Mouse (Mus musculus) small intestine, adult 2 months (tissue): Measurements from ENCODE around the gene Adgrb3. TPM values are rescaled to one million over a fixed set of nuclear protein-coding genes. Genes with fewer than 3 reads are reported as not detected.
"Not testable (repeated sequence)": the region's sequence is repeated elsewhere in the genome, so short reads cannot be mapped to it uniquely, and the experiment has no call there.

Experiments used
- H3K27ac ChIP-seq: fragments of 200-500 bp; 2 replicates; pipeline ENCODE4 v1.5.1; 2012; ENCODE audit warnings: low read depth, low read length, control low read depth, inconsistent platforms; ENCODE audit not compliant: insufficient read depth
- H3K27me3 ChIP-seq: fragments of 200-500 bp; 2 replicates; pipeline ENCODE4 v1.6.1; 2012; ENCODE audit warnings: mild to moderate bottlenecking, moderate library complexity, low read length, inconsistent platforms; ENCODE audit not compliant: control insufficient read depth, insufficient read depth
- H3K36me3 ChIP-seq: fragments of 200-500 bp; 2 replicates; pipeline ENCODE4 v1.6.1; 2012; ENCODE audit warnings: mild to moderate bottlenecking, low read length, control low read depth, inconsistent platforms; ENCODE audit not compliant: control insufficient read depth, insufficient read depth
- H3K4me1 ChIP-seq: fragments of 200-500 bp; 2 replicates; pipeline ENCODE4 v1.6.1; 2012; ENCODE audit warnings: low read length, inconsistent platforms, mixed read lengths; ENCODE audit not compliant: control insufficient read depth, insufficient read depth, insufficient read length
- H3K4me3 ChIP-seq: fragments of 200-500 bp; 2 replicates; pipeline ENCODE4 v1.5.1; 2012; ENCODE audit warnings: low read depth, mild to moderate bottlenecking, control low read depth, inconsistent platforms, low read length, moderate library complexity
- CTCF ChIP-seq: fragments of 200-500 bp; IDR thresholded peaks from 2 replicates; pipeline ENCODE4 v1.5.1; 2012; ENCODE audit warnings: low read depth, mild to moderate bottlenecking, control low read depth, inconsistent platforms, low read length, moderate library complexity, mixed read lengths; ENCODE audit not compliant: insufficient replicate concordance, insufficient read length; ENCODE audit errors: extremely low read depth
- POLR2A ChIP-seq: fragments of 200-500 bp; IDR thresholded peaks from 2 replicates; pipeline ENCODE4 v1.6.1; 2012; ENCODE audit warnings: low read depth, mild to moderate bottlenecking, control low read depth, inconsistent platforms, low read length, moderate library complexity
- WGBS: fragments of 180-500 bp; shearing (Covaris S2); methylation state at CpG from one replicate; pipeline ENCODE4 v1.1.7; 2018; 5-methylcytosine and 5-hydroxymethylcytosine counted together
- polyA plus RNA-seq: library from polyadenylated mRNA; depleted of rRNA; stranded (reverse); fragments of >200 nt; gene quantifications from 2 replicates; pipeline ENCODE4 v1.2.3, GENCODE M21; 2012

Adgrb3 gene
- polyA plus RNA-seq, 1 experiment, result 0.05 TPM

DNA sequence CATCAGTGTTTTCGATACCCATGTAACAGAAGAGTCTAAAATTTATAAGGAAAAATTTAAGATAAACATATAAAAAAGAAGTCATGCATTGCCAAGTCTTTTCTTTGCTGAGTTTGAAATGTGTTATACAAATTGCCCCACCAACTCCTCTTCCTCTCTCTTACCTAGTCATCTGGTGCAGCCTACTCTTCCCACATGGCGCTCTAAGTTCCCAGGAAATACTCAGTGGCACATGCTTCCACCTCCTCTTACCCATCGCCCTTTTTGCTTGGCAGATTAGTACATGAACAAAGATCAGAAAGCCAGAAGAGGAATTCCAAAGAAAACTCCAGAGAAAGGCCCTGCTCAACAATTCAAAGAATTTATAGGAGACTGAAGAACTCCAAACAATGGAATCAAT, 353.8 kb downstream of the Adgrb3 start:
- WGBS, result 73% methylated on average over 3 of the region's 3 CpGs

DNA sequence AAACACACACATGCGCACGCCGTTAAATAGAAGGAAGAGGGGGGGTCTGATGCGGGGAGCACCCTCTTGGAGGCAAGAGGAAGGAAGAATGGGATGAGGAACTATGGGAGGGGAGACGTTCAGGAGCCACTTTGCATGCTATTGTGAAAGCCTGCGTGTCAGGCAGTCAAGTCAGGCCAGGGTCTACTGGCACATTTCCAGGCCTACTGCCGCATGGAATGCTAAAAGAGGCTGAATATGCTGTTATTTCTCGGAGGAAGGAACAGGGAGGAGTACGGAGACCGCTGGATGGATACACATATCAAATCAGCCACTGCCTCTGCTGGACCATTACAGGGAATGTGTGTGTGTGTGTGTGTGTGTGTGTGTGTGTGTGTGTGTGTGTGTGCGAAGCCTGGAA, 355.0 kb downstream of the Adgrb3 start:
- Histone ChIP-seq H3K4me1 (no peaks in the 10 kb centered on the region), H3K27ac (no peak overlapping the region), H3K4me3 (no peak overlapping the region), H3K27me3 (no peaks in the 10 kb centered on the region), H3K36me3 (no peaks in the 10 kb centered on the region)
- 80% methylated on average over 11 of the region's 11 CpGs for WGBS
- TF ChIP-seq POLR2A (no peak), CTCF (no peak)

More for the DNA sequence above, 353.8 kb downstream of the Adgrb3 start:
- Histone ChIP-seq H3K27ac (no peak overlapping the region), H3K36me3 (no peaks in the 10 kb centered on the region), H3K27me3 (no peaks in the 10 kb centered on the region), H3K4me1 (no peaks in the 10 kb centered on the region), H3K4me3 (no peak overlapping the region)
- TF ChIP-seq POLR2A (no peak), CTCF (no peak)

- WGBS, result 50% methylated on average over 2 of the region's 2 CpGs
- H3K27me3 ChIP-seq, H3K4me1 ChIP-seq, H3K36me3 ChIP-seq, H3K27ac ChIP-seq, H3K4me3 ChIP-seq: not testable (repeated sequence)
Measured at GRCm38 (mm10) chr1:25471612-25472011, 357.9 kb downstream of the Adgrb3 start.

GRCm38 (mm10) chr1:25462612-25463011, 366.9 kb downstream of the Adgrb3 start:
- WGBS, result 49% methylated on average over 1 of the region's 1 CpGs
- H3K27me3 ChIP-seq, result no peaks in the 10 kb centered on the region
- no peak overlapping the region for H3K4me3 ChIP-seq
- H3K4me1 ChIP-seq, result no peaks in the 10 kb centered on the region
- H3K27ac ChIP-seq, result no peak overlapping the region
- no peak for TF ChIP-seq CTCF
- no peak for TF ChIP-seq POLR2A
- no peaks in the 10 kb centered on the region for H3K36me3 ChIP-seq

DNA sequence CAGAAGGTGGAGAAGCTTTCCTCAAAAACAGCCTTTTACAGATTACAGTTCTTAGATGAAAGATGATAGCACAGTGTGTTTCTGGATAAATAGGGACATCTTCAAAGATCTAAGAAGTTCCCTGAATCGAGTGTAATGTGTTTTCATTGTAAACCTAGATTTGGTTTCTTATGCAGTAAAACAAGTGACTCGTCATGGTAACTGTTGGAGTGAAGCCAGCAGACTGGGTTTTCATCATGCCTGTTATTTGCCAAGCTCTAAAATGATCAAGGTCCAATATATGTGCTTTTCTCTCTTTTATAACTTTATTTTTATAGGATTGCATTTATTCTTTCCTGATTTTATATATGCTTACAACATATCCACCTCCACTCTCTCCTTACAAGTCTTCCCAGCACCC, 394.0 kb downstream of the Adgrb3 start:
- no peaks in the 10 kb centered on the region for H3K36me3 ChIP-seq
- H3K27me3 ChIP-seq, result no peaks in the 10 kb centered on the region
- no peaks in the 10 kb centered on the region for H3K4me1 ChIP-seq
- no peak overlapping the region for H3K4me3 ChIP-seq
- WGBS, result 37% methylated on average over 2 of the region's 2 CpGs
- TF ChIP-seq CTCF (no peak), POLR2A (no peak)
- no peak overlapping the region for H3K27ac ChIP-seq

DNA sequence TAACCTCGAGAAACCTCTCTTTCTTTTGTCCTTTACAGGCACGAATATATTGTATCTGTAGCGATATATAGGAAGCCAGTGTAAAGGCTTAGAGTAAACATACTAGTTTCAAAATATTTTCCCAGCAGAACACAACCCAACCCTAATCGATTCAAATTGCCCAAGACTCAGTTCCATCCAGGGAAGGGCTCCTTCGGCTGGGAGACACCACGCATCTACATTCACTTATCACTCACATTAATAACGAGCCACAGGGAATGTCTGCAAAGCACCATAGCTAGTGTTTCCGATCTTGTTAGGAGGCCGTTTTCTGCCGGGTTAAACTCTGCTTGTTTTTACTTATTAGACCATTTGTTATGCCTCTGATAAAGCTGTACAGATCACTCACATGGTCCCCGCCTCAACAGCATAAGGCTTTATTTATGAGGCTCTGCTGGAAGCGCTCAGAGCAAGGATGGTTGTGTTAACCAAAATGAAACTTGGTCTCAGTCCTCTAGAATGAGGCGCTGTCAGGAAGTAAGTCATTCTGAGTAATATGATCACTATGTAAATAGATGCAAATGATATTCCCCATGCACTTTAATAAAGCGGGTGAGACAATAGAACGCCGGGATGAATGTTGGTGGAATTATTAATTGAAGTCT, 399.2 kb downstream of the Adgrb3 start:
- Histone ChIP-seq H3K27me3 (no peaks in the 10 kb centered on the region), H3K27ac (no peak overlapping the region), H3K36me3 (no peaks in the 10 kb centered on the region), H3K4me1 (no peaks in the 10 kb centered on the region), H3K4me3 (no peak overlapping the region)
- no peak for TF ChIP-seq CTCF
- no peak for TF ChIP-seq POLR2A
- 79% methylated on average over 16 of the region's 16 CpGs for WGBS

DNA sequence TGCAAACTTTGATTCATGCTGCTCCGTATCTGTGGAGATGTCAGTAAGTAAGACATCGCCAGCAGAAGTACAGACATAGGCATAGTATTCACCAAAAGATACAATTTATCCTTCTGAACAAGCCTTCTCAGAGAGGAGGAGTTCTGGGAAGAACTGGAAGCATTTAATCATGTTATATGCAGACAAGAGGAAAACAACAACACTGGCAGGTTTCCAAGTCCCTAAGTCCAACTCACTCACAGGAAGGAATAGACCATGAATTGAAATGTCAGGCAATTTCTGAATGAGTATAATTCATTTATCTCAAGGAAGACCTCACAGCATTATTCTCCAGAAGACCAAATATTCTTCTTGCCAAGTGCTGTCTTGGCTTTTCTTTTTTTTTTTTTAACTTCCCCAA, 408.8 kb downstream of the Adgrb3 start:
- 87% methylated on average over 2 of the region's 2 CpGs for whole genome bisulfite sequencing

DNA sequence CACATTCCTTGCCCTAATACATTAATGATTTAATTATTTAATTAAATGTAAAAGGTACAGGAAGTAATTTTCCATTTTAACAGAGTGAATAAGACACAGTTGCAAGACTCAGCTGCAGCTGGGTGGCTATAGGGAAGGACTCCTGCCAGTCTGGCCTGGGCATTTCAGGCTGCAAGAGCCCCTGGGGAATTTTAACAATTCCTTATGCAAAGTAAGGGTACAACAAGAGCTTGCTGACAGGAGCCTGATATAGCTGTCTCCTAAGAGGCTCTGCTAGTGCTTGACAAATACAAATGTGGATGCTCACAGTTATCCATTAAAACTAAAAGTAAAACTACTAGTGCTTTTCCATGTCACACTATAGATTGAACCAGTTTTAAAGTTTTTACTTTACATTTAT, 410.1 kb downstream of the Adgrb3 start:
- no peak for TF ChIP-seq POLR2A
- no peak for TF ChIP-seq CTCF
- no peaks in the 10 kb centered on the region for H3K36me3 ChIP-seq
- no peaks in the 10 kb centered on the region for H3K27me3 ChIP-seq
- H3K4me3 ChIP-seq, result no peak overlapping the region
- H3K27ac ChIP-seq, result no peak overlapping the region
- no peaks in the 10 kb centered on the region for H3K4me1 ChIP-seq

More for the DNA sequence above, 408.8 kb downstream of the Adgrb3 start:
- Histone ChIP-seq H3K36me3 (no peaks in the 10 kb centered on the region), H3K27me3 (no peaks in the 10 kb centered on the region), H3K4me3 (no peak overlapping the region), H3K27ac (no peak overlapping the region), H3K4me1 (no peaks in the 10 kb centered on the region)
- TF ChIP-seq CTCF, result no peak
- no peak for TF ChIP-seq POLR2A
